Mouse (Mus musculus) left cerebral cortex, postnatal 14 days (tissue): ENCODE measurements around the gene Crxos. TPM values are rescaled to one million over a fixed set of nuclear protein-coding genes. Genes with fewer than 3 reads are reported as not detected.
"Not testable (repeated sequence)": the region's sequence is repeated elsewhere in the genome, so short reads cannot be mapped to it uniquely, and the experiment has no call there.

ENCODE experiments used
- DNase-seq, 2 experiments: peaks; one replicate each; pipeline ENCODE4 v3.0.0; 2021 to 2022; ENCODE audit warnings: low spot score in 2 of 2, mixed read lengths in 1 of 2
- intact Hi-C: fragments of 180-260 bp; cut with DNase I; formaldehyde crosslinking; loops from one replicate; pipeline ENCODE4 v1.15.1; 2025
- long read RNA-seq, 2 experiments: library from polyadenylated mRNA; stranded (forward); transcript quantifications; one replicate each; pipeline ENCODE4 v2.0.0; 2021
- total RNA-seq, 2 experiments: library from RNA; stranded (reverse); gene quantifications; 2 replicates each; pipeline ENCODE4 v1.2.3; 2021

Gene Crxos
- total RNA-seq: not detected
- long read RNA-seq, experiment 1: 0 reads
- long read RNA-seq, experiment 2: 0 reads

DNA sequence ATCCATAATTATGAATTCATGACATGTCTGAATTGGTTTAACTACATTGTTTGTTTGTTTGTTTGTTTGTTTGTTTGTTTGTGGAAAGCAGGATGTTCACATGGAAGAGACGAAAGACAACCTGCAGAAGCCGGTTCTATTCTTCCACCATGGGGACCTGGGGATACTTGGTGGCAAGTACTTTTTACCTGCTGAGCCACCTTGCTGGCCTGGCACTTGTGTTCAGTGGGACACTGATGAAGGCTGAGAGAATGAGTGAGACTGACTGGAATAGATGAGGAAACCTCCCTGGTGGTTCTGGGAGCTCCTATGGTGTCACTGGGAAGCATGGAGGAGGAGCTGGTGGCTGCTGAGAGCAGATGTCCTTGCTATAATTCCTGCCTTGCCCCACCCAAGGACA is at the start of gene Crxos:
TSS of gene Crxos (plus strand) at position 301 of the 400 bp plus-strand sequence.
- no peak for DNase-seq
- intact Hi-C loops: no loop called here

DNA sequence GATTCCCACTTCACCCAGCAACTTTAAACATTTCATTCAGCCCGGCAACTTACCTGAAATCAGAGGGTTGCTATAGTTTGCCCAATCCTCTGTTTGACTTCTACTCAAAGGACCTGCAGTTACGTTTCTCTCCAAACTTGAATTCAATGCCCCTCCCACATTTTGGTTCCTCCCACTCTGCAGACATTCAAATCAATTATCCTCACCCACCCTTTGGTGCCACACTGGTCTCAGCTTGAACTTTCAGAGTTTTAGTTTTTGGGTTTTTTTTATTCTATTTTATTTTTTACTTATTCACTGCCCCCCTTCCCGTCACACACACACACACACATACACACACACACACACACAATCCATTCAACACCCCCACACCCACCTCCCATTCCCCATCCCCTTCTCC is 42.8 kb upstream of the Crxos start, which contains the start of gene Obox6:
TSS of gene Obox6 (minus strand) at position 101 of the 400 bp plus-strand sequence.
- no peak for DNase-seq
- intact Hi-C loops: no loop called here

DNA sequence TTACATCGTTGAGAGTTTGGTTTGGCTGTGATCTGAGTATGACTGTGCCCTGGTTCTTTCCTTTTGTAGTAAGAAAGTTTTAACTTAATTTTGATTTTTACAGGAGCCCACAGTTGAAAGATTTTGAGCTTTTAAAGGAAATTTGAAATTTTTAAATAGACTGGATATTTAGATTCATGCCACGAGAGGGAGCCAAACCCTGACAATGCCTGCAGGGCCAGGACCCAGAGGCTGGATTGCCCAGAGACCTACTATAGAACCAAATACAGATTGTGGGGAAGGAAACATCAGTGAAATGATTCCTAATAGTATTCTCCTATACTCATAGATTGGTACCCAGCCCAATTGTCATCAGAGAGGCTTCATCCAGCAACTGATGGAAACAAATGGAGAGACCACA is 22.8 kb upstream of the Crxos start:
- DNase-seq: no peak
- intact Hi-C loops: loop anchor here (2.0 kb wide), 1 partner anchor 53 kb away; no protein-coding TSS in a partner anchor

DNA sequence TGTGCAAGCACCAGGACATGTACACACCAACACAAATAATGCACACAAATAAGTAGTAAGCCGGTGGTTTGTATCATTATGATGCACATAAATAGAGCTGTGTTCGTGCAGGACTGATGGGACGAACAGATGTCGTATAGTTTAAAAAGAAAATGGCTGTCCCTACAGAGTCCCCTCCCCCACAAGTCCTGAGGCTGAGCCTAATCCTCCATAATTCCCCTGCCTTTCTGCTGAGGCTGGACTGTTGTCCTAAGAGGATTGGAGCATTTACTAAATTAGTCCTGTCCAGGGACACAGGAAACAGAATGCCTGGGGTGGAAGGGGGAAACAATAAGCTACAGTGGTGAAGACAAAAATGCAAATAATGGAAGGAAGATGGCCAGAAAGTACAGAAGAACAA is 18.3 kb upstream of the Crxos start:
- no peak for DNase-seq
- intact Hi-C loops: no loop called here

DNA sequence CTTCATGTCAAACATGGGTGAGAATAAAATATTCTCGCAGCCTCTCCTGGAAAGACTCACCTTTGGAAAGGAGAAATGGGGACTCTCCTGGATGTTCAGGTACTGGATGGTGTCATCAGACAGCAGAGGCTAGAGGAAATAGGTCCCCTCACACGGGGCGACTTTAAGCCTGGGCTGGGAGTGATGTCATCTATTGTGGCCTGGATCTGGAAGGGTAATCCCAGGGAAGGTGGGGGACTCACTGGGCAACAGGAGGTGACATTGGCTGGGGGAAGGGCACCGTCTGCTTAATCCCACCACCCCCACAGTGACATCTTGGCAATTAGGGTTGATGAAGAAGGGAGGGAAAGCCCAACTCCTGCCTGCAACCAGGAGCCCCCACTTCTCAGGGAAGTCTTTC is 2.7 kb upstream of the Crxos start, which contains the start of gene Crx:
TSS of gene Crx (minus strand) at position 213 of the 400 bp plus-strand sequence.
- no peak for DNase-seq
- intact Hi-C loops: no loop called here

DNA sequence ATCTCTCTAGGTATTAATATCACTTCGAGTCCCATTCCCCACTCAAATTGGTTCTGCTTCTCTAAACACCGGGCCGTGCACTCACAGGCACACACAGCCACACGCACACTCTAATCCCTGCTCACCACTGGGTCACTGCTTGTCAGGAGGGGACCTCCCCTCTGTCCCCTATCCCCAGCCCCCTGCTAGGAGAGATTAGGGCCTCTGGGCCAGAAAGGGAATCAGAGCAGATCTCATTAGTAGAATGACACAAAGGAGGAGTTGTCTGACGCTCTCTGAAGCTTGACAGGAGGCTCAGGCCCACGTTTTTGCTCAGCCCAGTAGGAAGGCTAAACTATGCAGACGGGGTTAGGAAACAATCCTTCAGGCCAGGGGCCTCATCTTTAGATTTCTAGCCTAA is 1.0 kb upstream of the Crxos start:
- intact Hi-C loops: no loop called here
- no peak for DNase-seq

DNA sequence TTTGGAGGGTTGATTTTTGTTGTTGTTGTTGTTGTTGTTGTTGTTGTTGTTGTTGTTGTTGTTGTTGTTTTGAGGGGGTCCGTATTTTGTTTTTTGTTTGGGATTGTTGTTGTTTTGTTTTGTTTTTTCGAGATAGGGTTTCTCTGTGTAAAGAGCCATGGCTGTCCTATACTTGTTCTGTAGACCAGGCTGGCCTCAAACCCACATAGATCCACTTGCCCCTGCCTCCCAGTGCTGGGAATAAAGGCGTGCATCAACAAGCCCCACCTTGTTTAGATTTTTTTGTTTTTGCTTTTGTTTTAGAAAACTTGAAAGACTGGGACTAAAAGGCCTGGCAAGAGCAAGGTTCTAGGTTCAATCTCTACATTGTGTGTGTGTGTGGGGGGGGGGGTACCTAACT is 586 bp upstream of the Crxos start:
- intact Hi-C loops: no loop called here
- no peak for DNase-seq

DNA sequence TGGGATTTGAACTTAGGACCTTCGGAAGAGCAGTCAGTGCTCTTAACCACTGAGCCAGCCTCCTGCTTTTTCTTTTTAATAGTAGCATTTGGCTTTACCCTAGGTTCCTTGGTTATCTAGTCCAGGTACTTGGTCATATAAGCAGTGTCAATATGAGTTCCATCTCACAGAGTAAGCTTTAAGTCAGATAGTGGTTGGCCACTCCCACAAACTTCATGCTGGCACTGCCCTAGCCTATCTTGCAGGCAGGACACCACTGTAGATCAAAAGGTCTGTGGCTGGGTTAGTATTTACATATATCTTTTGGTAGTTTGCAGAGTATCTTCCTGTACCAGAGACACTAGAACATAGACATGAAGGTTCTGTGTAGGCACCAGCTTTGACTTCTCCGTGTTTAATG is 1.7 kb downstream of the Crxos start:
- intact Hi-C loops: no loop called here
- DNase-seq: no peak

DNA sequence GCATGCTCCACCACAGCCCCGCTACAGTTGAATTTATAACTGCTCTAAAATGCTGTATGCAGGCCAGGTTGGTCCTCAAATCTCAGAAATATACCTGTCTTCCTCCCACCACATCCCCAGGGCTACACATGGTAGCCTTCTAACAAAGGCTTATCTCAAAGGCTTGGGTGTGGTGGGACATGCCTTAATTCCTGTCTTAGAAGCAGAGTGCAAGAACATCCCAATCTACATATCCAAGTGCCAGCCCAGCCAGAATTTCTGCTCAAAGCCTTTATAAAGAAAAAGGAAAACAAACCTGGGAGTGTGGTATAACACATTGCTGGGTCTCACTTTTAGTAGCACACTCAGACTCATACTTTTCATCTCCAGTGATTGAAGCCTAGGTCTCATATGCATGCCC is 11.8 kb downstream of the Crxos start:
- intact Hi-C loops: no loop called here
- no peak for DNase-seq

DNA sequence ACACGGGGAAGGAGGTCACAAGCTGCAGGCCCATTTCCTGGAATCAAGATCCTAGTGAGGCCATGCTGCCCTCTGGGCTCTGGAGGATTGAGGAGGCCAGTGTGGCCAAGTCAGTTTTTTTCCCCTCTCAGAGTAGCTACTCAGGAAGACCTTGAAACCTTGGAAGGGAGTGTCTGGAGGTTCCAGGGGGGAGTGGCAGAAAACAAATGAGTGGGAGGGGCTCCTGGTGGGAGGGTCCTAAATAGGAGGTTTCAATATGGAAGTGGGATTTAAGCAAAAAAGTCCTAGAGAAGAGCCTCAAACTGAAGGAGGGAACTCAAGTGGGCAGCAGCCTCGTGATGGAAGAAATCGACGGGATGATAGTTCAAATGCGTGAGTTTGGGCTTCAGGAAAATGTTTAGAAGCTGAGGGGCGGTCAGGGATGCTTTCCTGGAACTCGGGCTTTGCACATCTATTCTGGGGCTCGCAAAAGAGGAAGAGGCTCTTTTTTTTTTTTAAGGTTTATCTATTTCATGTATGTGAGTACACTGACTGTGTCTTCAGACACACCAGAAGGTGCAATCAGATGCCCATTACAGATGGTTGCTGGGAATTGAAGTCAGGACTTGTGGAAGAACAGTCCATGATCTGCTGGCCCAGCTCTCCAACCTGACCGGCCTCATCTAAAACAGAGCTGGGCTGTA is 19.1 kb downstream of the Crxos start:
- DNase-seq: no peak
- intact Hi-C loops: no loop called here

DNA sequence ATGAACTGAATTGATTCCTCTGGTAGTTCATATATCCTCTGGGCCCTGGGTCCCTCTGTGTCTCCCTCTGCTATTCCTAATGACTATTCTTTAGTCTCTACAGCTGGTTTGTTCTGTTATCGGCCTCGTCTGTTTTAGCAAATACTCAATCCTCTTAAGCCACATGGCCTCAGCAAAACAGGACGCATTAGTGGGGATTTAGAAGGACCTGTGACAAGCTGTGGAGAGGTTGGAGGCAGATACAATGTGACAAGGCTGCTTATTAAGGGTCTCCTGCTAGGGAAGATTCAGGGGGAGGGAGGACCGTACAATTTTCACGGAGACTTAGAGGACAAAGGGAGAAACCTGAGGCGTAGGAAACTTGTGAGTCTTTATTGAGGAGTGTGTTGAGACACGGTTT is 23.4 kb downstream of the Crxos start:
- intact Hi-C loops: no loop called here
- DNase-seq: no peak

DNA sequence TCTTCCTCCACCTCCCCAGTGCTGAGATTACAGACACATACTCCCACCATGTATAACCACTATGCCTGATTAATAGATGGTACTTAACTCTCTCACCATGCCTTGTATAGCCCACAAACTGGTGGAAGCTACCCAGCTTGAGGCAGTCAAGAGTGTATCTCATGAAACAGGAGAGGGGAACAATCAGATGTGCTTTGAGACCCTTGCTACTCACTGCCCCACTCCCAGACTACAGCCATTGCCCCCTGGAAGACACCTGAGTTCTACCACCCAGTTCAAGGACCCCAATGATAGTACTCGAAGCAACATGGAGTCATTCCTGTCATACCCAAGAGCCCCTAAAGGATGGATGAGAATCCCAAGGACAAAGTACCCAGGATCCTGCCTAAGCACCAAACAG is 24.2 kb downstream of the Crxos start:
- intact Hi-C loops: no loop called here
- DNase-seq: no peak

DNA sequence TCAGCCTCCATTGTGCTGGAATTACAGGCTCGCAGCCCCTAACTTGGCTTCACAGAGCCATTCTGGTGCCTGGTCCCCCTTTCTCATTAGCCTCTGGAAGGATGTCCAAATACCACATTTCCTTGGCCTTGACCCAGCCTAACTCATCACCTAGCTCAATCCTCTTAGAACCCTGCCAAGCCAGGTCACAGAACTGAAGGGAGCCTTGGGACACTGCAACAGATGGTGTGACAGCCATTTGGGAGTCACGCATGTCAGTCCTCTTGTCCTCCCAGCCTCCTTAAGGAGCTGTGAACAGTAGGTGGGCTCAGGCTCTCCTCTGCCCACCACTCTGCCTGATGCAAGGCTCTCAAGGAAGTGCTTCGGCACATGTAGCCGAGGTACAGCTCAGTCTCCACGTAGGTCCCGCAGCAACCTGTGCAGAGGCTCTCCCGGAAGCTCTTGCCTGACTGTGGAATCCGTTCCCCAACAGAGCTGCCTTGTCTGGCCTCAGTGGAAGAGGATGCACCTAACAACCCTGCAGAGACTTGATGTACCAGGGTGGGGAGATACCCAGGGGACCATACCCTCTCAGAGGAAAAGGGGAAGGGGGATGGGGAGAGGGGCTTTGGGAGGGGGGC is 25.7 kb downstream of the Crxos start:
- intact Hi-C loops: no loop called here
- DNase-seq: no peak

DNA sequence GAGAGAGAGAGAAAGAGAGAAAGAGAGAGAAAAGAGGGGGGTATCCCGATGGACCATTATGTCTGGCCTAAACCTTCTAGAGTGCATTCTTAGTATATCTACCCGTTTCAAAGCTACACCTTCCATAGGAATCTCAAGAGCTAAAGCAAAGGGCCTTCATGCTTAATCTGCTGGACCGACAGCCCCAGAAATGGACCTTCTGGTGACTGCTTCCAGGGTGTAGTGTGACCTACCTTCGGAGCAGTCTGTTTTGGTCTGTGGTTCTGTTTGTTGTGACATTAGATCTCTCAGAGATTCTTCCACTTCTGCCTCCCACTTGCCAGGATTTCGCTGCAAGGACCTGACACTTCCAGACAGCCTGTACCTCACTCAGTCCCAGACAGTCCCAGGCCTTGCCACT is 28.1 kb downstream of the Crxos start:
- DNase-seq: no peak
- intact Hi-C loops: no loop called here

DNA sequence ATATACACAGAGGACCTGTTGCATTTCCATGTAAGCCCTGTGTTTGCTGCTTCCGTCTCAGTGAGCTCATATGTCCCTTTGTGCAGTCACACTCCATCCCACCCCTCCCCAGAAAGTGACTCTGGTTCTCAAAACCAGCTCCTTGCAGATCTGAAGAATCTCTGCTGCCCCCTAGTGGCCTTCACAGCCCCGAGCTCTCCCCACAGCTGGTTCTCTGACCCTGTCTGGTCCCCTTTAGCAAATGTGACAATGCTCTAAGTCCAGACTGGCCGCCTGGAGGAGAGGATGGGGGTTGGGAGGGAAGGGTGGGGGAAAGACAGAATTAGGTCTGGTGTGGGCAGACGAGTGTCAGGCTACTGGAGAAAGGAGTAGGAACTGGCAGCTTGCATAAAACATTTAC is 29.8 kb downstream of the Crxos start:
- DNase-seq: peak; percentile 82 to 90
- intact Hi-C loops: loop anchor here (2.0 kb wide), 1 partner anchor 53 kb away; no protein-coding TSS in a partner anchor

DNA sequence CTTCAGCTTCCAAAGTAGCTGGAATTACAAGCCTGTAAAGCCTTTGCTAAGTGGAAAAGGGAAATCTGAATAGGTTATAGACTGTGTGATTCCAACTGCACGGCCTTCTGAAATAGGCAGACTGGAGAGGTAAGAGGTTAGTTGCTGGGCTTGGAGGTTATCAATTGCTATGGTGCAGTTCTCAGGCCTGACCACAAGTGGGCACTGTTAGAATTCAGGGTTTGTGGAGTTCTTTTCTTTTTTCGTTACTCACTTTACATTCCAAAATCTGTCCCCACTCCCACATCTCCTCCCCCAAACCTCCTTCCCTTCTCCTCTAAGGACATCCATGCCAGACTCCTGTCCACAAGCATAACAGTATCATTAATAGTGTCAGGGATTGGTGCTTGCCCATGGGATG is 31.8 kb downstream of the Crxos start:
- intact Hi-C loops: no loop called here
- peak in 1 of 2 experiments; percentile 58 for DNase-seq

DNA sequence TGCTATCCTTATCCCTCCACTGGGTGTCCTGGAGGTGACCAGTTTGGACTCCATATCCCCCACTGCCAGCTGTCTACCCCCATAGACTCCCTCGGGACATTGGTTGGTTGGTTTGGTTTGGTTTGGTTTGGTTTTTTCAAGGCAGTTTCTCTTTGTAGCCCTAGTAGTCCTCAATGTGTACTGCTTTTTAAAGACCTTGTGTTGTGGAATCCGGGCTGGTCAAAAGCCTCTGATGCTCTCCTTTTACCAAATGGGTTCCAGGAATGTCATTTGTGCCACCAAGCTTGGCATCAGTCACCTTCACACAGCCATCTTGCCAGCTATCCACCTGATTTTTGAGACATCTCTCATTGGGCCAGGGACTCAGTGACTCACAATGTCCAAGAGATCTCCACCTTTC is 32.3 kb downstream of the Crxos start:
- no peak for DNase-seq
- intact Hi-C loops: no loop called here

DNA sequence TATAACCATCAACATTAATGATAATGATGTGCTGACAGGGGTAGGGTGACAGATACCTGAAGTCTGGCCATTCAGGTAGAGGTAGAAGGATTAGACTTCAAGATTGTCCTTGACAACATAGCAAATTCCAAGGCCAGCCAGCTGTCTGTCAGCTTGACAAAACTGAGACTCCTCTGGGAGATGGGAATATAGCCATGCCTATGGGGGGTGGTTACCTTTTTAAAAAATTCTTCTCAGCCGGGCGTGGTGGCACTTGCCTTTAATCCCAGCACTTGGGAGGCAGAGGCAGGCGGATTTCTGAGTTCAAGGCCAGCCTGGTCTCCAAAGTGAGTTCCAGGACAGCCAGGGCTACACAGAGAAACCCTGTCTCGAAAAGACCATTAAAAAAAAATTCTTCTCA is 33.3 kb downstream of the Crxos start:
- DNase-seq, intact Hi-C loops: not testable (repeated sequence)

DNA sequence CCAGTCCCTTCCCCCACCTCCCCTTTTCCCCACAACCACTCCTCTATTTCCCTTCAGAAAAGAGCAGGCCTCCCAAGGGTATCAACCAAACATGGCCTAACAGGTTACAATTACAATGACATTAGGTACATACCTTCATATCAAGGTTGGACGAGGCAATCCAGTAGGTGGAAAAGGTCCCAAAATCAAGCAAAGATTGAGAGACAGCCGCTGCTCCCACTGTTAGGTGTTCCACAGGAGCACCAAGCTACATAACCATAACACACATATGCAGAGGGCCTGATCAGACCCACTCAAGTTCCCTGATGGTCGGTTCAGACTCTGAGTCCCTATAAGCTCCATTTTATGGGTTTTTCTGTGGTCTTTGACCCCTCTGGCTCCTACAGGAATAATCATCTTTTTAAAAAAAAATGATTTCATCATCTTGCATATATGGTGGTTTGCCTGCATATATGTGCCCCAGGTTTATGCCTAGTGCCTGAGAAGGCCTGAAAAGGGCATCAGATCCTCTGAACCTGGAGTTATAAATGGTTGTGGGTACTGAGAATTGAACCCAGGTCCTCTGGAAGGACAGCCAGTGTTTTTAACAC is 33.8 kb downstream of the Crxos start:
- intact Hi-C loops: no loop called here
- no peak for DNase-seq

DNA sequence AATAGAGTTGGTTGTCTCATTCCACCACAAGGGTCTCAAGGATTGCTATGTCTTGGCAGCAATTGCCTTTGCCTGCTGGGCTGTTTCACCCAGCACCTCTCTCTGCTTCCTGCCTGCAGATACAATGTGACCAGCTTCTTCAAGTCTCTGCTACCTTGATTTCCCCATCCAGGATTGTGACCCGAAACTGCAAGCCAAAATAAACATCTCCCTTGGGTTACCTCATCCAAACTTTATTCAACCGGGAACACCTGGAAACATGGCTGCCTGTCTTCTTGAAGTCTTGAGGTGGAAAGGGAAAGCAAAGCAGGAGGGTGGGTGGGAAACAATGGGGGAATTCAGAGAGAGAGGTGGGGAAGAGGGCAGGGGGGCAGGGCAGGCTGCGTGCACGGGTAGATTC is 34.6 kb downstream of the Crxos start:
- intact Hi-C loops: no loop called here
- no peak for DNase-seq

DNA sequence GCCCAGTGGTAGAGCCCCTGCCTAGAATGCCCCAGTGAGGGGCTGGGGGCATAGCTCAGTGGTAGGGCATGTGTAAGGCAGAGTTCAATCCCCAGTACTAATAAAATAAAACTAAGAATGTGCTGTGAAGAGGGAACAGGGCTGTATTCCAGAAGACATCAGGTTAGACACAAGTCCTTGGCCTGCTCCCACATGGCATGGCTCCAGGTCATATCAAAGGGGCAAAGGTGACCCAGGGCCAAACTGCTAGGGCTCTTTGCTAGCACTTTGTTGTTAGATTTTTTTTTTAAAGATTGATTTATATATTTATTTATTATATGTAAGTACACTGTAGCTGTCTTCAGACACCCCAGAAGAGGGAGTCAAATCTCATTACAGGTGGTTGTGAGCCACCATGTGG is 36.0 kb downstream of the Crxos start:
- DNase-seq: no peak
- intact Hi-C loops: no loop called here
